Mouse (Mus musculus): ENCODE results near the gene Bet1l.
A peak's percentile ranks its signal among the peaks of the same experiment; 100 is the strongest.
"Not testable (repeated sequence)": the region's sequence is repeated elsewhere in the genome, so short reads cannot be mapped to it uniquely, and the experiment has no call there.

Bet1l gene

DNA sequence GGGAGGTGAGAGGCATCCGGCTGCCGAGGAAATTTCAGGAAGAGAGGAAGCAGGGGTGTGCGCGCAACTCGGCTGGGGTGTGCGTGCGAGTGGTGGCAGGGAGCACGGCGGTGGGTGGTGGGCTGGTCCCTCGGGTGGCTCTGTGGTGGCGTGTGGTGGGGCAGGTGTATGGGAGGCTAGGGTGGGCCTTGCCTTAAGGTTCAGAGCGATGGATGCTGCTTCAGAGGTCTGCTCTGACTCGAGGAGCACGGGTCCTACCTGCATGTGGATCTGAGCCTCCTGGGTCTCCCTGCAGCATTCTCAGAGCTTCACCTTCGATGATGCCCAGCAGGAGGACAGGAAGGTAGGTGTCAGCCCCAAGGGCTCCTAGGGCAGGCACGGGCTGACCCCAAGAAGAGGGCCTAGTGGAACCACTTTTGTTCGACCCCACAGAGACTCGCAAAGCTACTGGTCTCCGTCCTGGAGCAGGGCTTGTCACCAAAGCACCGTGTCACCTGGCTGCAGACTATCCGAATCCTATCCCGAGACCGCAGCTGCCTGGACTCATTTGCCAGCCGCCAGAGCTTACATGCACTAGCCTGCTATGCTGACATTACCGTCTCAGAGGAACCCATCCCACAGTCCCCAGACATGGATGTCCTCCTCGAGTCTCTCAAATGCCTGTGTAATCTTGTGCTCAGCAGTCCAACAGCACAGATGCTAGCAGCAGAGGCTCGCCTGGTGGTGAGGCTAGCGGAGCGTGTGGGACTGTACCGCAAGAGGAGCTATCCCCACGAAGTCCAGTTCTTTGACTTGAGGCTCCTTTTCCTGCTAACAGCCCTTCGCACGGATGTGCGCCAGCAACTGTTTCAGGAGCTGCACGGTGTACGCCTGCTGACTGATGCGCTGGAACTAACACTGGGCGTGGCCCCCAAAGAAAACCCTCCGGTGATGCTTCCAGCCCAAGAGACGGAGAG lies at the start of gene Bet1l:
Gene Bet1l, minus strand, starts transcription at position 28 of the 956 bp plus-strand sequence.
- DNase-seq (ENCODE audit: low read depth, low spot score), result peak; percentile 33

- no peak for DNase-seq (ENCODE audit: low read depth, low spot score)
Observed at GRCm38 (mm10) chr7:140907131-140907530, 49.8 kb upstream of the Bet1l start.

- no peak for DNase-seq (ENCODE audit: low read depth, low spot score)
Observed at GRCm38 (mm10) chr7:140905642-140906081, 48.3 kb upstream of the Bet1l start.

GRCm38 (mm10) chr7:140903212-140903611 lies 45.8 kb upstream of the Bet1l start:
- DNase-seq (ENCODE audit: low read depth, low spot score), result peak; percentile 85

DNA sequence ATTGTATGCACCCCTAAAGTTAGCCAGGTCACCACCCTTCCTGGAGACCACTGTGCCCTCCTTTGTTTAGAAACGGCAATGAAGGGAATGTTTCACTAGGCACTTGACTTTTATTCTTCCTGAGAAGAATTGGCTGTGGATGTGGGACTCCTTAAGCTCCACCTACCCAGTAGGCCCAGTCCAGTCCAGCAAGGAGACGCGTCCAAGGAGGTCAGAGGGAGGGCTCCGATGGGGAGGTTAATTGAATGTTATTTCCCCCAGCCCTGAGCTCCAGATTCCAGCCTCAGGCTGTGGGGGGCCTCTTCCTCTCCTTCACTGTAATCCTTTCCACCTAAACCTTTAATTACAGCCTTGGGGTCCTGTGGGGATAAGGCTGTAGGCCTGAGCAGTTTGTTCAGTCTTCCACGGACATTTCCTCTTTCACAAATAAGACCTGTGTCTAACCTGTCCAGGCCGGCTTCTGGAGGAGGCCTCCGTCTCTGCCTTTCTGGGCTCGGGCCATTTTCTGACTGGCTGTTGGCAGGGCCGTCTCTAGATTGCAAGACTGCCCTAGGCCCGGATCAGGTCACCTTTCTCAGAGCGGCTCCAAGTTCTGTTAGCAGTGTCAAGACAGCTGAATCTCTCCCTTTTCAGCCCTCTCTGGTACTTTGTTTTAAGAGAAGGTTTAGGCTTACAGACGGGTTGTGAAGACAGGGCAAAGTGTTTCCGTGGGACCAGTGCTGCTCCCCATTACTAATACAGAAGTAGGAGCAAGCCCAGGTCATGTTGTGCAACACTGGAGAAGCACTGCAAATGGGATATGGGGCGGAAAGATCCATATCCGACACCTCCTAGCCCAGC lies 44.9 kb upstream of the Bet1l start:
- DNase-seq (ENCODE audit: low read depth, low spot score), result no peak

- no peak for DNase-seq (ENCODE audit: low read depth, low spot score)
Observed at GRCm38 (mm10) chr7:140900220-140900619, 42.8 kb upstream of the Bet1l start, which contains the start of gene Cox8b. Cox8b (minus strand) TSS chr7:140900446.

GRCm38 (mm10) chr7:140899121-140899520 lies 41.7 kb upstream of the Bet1l start:
- no peak for DNase-seq (ENCODE audit: low read depth, low spot score)

DNA sequence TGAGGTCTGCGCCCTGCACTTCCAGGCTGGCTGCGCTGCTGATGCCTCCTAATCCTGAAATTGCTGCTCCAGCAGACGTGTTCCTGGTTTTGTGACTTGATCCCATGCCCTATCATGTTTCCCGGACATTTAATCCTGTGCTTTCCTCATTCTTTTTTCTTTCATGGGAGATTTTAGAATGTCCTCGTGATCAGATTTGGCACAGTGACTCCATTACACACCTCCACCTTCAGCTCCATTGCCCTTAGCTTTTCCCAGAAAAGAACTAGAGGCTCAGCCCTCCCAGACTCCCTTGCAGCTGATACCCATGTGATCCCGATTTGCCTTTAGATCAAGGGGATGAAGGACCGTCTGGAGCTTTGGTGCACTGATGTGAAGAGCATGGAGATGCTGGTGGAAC lies 40.5 kb upstream of the Bet1l start:
- no peak for DNase-seq (ENCODE audit: low read depth, low spot score)

GRCm38 (mm10) chr7:140894611-140895010 lies 37.2 kb upstream of the Bet1l start:
- no peak for DNase-seq (ENCODE audit: low read depth, low spot score)

DNA sequence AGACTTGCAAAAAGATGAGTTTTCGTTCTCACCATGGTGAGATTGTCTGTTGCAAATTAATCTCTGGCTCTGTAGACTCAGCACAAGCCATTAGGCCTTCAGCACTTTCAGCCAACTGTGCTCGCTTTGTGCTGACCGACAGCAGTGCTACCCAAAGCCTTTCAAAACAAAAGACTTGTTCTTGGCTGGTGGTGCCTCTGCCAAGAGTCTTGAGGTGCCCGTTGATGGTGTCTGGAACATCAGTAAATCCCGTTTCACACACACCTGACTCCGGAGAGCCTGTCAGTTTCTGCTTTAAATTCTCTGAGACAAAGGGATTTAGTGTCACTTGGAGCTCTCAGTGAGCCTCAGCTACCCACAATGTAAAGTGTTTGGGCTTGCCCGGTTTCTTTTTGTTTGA lies 36.7 kb upstream of the Bet1l start:
- no peak for DNase-seq (ENCODE audit: low read depth, low spot score)

DNA sequence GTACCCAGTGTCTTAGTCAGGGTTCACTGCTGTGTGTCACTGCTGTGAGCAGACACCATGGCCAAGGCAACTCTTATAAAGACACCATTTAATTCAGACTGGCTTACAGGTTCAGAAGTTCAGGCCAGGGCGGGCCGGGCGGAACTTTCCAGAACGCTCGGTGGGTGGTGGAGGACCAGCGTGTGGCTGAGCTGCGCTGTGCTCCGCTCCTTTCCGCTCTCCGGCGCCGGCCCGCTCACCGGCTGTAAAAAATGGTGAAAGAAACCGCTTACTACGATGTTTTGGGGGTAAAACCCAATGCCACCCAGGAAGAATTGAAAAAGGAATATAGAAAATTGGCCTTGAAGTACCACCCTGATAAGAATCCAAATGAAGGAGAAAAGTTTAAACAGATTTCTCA lies 33.3 kb upstream of the Bet1l start:
- not testable (repeated sequence) for DNase-seq (ENCODE audit: low read depth, low spot score)

- no peak for DNase-seq (ENCODE audit: low read depth, low spot score)
Observed at GRCm38 (mm10) chr7:140882469-140882803, 25.1 kb upstream of the Bet1l start.

GRCm38 (mm10) chr7:140881696-140882468 lies 24.5 kb upstream of the Bet1l start, which contains the start of the genes Psmd13 and Sirt3:
Psmd13 (plus strand) TSS chr7:140881968.
Sirt3 (minus strand) TSS chr7:140882309.
- peak; percentile 97 for DNase-seq (ENCODE audit: low read depth, low spot score)

GRCm38 (mm10) chr7:140880865-140881515 lies 23.6 kb upstream of the Bet1l start:
- DNase-seq (ENCODE audit: low read depth, low spot score), result peak; percentile 63

GRCm38 (mm10) chr7:140880419-140880818 lies 23.0 kb upstream of the Bet1l start:
- DNase-seq (ENCODE audit: low read depth, low spot score), result no peak

DNA sequence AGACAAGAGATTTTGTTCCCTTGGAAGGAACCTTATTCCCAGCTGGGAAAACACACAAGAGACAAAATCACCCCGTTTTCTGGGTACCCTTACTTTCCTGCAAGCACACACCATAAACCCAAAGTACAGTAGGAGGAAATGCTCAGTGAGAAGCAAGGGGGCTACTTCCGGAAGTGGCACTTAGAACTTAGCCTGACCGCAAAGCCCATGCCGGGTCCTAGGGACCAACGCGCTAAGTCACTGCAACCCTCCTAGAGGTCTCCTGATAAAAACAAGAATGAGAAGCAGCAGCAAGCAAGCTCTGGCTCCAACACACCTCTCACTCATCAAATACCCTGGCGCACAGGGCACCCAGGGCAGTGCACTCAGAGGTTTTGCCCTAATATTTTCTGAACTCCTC lies 22.0 kb upstream of the Bet1l start:
- no peak for DNase-seq (ENCODE audit: low read depth, low spot score)

DNA sequence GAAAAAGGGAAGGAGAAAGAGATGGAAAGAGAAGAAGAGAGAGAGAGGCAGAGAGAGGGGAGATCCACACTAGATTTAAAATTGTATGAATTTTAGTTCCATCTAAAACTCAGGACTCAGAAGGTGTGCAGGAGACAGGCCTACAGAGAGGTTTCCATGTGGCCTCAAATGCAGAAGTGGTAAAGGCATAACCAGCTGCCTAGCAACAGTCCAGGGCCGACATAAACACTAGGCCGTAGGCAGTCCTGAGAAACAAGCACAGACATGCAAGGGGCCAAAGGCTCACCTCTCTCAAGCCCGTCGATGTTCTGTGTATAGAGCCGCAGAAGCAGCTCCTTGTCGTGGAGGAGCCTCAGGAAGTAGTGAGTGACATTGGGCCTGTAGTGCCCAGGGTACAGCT lies 20.0 kb upstream of the Bet1l start:
- no peak for DNase-seq (ENCODE audit: low read depth, low spot score)

DNA sequence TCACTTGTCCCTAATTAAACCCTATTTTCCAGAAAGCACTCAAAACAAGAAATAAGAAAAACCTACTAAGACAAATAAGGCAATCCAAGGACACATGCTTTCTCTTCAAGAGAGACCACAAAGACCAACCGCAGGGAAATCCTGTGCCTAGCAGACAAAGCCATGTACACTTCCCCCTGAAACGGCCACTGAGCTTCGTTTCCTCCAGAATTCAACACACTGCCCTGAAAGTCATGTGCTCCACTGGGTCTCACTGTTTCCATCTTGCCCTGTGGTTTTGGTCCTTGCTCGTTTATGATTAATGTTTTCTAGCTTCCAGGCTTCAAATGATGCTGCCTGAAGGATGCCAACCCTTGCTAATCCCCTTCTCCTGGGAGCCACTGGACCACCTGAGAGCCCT lies 16.8 kb upstream of the Bet1l start:
- no peak for DNase-seq (ENCODE audit: low read depth, low spot score)

DNA sequence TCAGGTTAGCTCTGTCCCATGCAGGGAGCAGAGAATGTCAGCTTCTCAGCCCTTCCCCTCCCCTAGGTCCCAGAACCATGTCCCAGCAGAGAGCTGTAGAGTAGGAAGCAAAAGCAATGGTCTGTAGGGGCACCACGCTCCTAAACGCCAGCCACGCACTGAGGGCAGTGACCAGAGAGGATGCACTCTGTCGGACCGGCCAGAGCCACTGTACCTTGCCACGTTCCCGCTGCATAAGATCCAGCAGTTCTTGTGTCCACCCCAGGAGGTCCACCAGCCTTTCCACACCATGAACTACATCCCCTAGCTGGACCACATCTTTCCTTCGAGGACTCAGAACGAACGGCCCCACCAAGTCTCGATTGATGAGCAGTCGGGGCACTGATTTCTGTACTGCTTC lies 7.4 kb upstream of the Bet1l start:
- DNase-seq (ENCODE audit: low read depth, low spot score), result no peak

DNA sequence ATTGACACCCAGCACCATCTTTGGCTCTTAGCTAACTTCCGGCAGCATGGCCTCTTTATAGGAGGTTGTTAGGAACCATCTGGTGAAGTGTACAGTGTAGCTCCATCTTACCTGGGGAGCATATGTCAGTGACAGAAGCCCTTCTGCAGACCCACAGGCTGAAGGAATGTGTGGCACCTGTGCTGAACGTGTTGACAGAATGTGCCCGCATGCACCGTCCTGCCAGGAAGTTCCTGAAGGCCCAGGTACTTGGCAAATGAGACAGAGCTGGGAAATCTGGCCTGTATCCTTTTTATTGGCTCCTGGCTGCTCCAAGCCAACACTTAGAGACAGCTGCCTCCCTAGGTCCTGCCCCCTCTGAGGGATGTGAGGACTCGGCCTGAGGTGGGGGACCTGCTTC lies 3.4 kb upstream of the Bet1l start:
- no peak for DNase-seq (ENCODE audit: low read depth, low spot score)

DNA sequence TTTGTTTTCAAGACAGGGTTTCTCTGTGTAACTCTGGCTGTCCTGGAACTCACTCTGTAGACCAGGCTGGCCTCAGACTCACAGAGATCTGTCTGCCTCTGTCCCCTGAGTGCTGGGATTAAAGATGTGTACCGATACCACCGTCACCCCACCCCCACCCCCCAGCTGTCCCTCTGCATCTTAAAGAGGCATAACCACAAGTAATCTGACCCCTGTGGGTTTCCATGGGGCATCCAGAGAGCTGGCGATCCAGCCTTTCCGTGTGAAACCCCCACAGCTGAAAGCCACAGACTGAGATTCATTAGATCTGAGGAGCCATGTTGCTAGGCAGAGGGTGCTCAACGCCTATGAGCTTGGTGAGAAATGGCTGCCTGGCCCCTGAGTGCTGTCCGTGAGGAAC lies 2.6 kb upstream of the Bet1l start:
- DNase-seq (ENCODE audit: low read depth, low spot score), result no peak
